Mouse (Mus musculus): ENCODE results near the gene Gm11027. TPM values are rescaled to one million over a fixed set of nuclear protein-coding genes. Genes with fewer than 3 reads are reported as not detected.
"Not testable (repeated sequence)": the region's sequence is repeated elsewhere in the genome, so short reads cannot be mapped to it uniquely, and the experiment has no call there.

The Gm11027 gene
- polyA plus RNA-seq (2012; rRNA removed) = not detected in 2 replicates

DNA sequence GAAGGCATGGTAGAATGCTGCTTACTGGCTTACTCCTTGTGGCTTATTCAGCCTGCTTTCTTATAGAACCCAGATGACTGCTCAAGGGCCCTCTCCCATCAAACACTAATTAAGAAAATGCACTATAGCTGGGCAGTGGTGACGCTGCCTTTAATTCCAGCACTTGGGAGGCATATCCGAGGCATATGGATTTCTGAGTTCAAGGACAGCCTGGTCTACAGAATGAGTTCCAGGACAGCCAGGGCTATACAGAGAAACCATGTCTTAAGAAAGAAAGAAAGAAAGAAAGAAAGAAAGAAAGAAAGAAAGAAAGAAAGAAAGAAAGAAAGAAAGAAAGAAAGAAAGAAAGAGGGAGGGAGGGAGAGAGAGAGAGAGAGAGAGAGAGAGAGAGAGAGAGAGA, at the start of gene Gm11027:
Gene Gm11027 (plus strand): TSS at position 301 of the 400 bp plus-strand sequence.
- not testable (repeated sequence) for H3K36me3 ChIP-seq (ENCODE audit: control insufficient read depth, insufficient read depth, low read length); H3K27me3 ChIP-seq (ENCODE audit: control insufficient read depth, insufficient read depth, low read length); H3K4me1 ChIP-seq (ENCODE audit: control insufficient read depth, insufficient read depth, low read length); H3K27ac ChIP-seq (ENCODE audit: control insufficient read depth, insufficient read depth, low read depth, low read length); H3K4me3 ChIP-seq (ENCODE audit: control insufficient read depth, low read depth, low read length)

DNA sequence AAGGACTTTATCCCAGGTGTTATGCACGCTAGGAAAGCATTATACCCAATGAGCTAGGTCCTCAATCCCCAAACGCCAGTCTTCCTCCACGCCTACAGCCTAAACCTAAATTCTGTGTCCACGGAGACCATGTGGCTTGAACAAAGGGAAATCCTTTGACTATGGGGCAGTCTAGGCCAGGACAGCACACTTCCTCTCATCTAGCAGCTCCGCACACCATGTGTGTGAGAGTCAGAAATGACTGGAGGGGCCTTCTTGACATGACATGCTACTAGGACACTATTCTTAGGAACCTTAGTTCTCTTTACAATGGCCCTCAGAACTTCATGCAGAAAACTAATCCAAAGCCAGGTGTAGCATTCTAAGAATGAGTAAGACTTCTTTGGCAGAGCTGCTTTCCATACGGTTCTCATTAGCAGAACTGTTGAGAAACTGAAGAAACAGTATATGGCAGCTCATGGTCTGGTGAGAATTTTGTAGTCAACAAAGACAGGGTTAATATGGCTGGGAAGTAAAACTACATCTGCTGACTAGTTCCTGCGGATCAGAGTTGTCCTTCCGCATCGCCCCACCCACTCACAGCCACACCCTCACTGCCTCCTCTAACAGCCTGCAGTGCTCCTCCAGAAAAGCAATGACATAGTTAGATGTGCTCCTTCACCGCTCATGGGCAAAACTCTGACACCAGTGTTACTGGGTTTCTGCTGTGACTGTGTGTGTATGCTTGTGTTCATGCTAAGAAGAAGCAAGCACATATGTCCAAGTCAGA, 48.7 kb upstream of the Gm11027 start:
- no peak overlapping the region for H3K4me3 ChIP-seq (ENCODE audit: control insufficient read depth, low read depth, low read length)

DNA sequence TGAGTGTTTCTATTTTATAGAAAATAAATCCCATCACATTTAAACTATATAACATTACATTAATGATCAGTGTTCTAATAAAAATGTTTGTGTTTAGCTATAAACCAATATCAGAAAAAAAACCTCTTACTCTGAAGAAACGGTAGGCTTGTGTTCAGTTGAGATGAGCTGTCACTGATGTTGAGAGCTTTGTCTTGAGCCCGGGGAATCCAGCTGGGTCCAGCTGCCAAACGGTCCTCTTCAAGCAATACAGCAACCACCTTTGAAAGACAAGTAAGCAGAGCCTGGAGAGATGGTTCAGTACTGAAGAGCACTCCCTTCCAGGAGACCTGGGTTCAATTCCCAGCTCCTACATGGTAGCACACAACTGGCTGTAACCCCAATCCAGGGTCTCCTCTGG, 45.7 kb upstream of the Gm11027 start:
- no peak for TF ChIP-seq POLR2A (IDR thresholded peaks at IDR 0.05; ENCODE audit: control insufficient read depth, low read depth, low read length)
- TF ChIP-seq CTCF (IDR thresholded peaks at IDR 0.05; ENCODE audit: control insufficient read depth, insufficient read depth, insufficient replicate concordance, low read depth, low read length) = no peak
- H3K4me3 ChIP-seq (ENCODE audit: control insufficient read depth, low read depth, low read length) = no peak overlapping the region
- H3K27ac ChIP-seq (ENCODE audit: control insufficient read depth, insufficient read depth, low read depth, low read length) = no peak overlapping the region
- peaks cover 2% of the 10 kb centered on the region for H3K36me3 ChIP-seq (ENCODE audit: control insufficient read depth, insufficient read depth, low read length)
- no peaks in the 10 kb centered on the region for H3K27me3 ChIP-seq (ENCODE audit: control insufficient read depth, insufficient read depth, low read length)
- no peaks in the 10 kb centered on the region for H3K4me1 ChIP-seq (ENCODE audit: control insufficient read depth, insufficient read depth, low read length)

More for the DNA sequence above, 48.7 kb upstream of the Gm11027 start:
- Histone ChIP-seq H3K36me3 (ENCODE audit: control insufficient read depth, insufficient read depth, low read length) (peaks cover 2% of the 10 kb centered on the region), H3K27ac (ENCODE audit: control insufficient read depth, insufficient read depth, low read depth, low read length) (no peak overlapping the region), H3K4me1 (ENCODE audit: control insufficient read depth, insufficient read depth, low read length) (no peaks in the 10 kb centered on the region), H3K27me3 (ENCODE audit: control insufficient read depth, insufficient read depth, low read length) (no peaks in the 10 kb centered on the region)
- TF ChIP-seq POLR2A (IDR thresholded peaks at IDR 0.05; ENCODE audit: control insufficient read depth, low read depth, low read length) (no peak), CTCF (IDR thresholded peaks at IDR 0.05; ENCODE audit: control insufficient read depth, insufficient read depth, insufficient replicate concordance, low read depth, low read length) (no peak)

DNA sequence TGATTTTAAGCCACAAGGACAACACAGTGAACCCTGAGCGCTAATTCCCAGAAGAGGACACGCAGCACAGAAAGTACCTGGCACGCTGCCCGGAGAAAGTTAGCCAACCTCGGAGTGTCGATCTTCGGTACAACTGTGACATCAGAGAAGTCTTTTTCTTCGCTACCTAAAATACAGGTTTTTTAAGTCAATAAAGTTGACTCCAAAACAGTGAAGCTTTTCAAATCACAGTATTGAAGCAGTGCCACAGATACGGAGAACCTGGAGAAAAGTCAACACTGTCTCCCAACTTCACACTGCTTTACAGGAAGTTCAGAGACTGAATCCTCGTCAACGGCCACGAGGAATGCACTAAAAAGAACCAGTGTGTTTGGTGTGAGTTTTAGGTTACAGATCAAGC, 43.6 kb upstream of the Gm11027 start:
- Histone ChIP-seq H3K4me3 (ENCODE audit: control insufficient read depth, low read depth, low read length) (no peak overlapping the region), H3K27ac (ENCODE audit: control insufficient read depth, insufficient read depth, low read depth, low read length) (peak overlapping the region; percentile 45; the same call in 1 of the 2 replicates), H3K36me3 (ENCODE audit: control insufficient read depth, insufficient read depth, low read length) (no peaks in the 10 kb centered on the region), H3K27me3 (ENCODE audit: control insufficient read depth, insufficient read depth, low read length) (no peaks in the 10 kb centered on the region), H3K4me1 (ENCODE audit: control insufficient read depth, insufficient read depth, low read length) (no peaks in the 10 kb centered on the region)
- TF ChIP-seq POLR2A (IDR thresholded peaks at IDR 0.05; ENCODE audit: control insufficient read depth, low read depth, low read length) = no peak

DNA sequence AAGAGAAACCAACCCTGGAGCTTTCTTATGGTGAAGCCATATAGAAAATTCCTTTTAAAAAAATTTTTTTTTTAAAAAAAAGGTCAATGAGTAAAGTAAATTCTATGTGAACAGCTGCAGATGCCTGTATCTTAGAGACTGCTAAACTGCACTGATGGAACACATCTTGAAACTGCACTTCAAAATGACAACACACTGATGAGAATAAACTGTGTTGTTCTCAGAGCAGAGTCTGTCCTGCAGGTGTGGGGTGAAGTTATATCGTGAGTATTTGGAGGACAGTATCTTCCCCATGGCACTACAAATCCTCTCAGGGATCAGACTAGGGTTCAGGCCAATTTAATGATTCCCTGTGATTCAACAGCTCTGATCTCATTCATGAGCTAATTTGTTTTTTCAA, 43.1 kb upstream of the Gm11027 start:
- H3K4me3 ChIP-seq (ENCODE audit: control insufficient read depth, low read depth, low read length) = no peak overlapping the region
- no peaks in the 10 kb centered on the region for H3K27me3 ChIP-seq (ENCODE audit: control insufficient read depth, insufficient read depth, low read length)
- no peaks in the 10 kb centered on the region for H3K36me3 ChIP-seq (ENCODE audit: control insufficient read depth, insufficient read depth, low read length)
- no peaks in the 10 kb centered on the region for H3K4me1 ChIP-seq (ENCODE audit: control insufficient read depth, insufficient read depth, low read length)
- peak overlapping the region; percentile 45; the same call in 1 of the 2 replicates for H3K27ac ChIP-seq (ENCODE audit: control insufficient read depth, insufficient read depth, low read depth, low read length)
- no peak for TF ChIP-seq CTCF (IDR thresholded peaks at IDR 0.05; ENCODE audit: control insufficient read depth, insufficient read depth, insufficient replicate concordance, low read depth, low read length)
- TF ChIP-seq POLR2A (IDR thresholded peaks at IDR 0.05; ENCODE audit: control insufficient read depth, low read depth, low read length) = no peak

DNA sequence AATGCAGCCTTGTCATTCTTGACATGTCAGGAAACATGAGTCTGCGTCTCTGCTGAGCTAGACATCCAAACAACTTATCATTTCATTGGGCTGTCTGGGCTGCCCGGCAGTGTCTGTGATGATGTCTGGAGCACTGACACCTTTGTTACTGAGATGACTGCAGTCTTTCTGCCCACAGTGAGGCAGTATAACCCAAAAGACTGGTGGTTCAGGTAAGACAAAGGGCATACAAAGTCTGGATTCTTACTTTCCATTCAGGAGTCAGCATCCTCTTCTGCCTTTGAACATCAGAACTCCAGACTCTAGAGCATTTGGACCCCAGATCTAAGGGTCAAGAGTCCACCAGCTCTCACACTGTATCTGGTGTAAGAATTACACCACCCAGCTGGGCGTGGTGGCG, 39.8 kb upstream of the Gm11027 start:
- Histone ChIP-seq H3K4me1 (ENCODE audit: control insufficient read depth, insufficient read depth, low read length) (no peaks in the 10 kb centered on the region), H3K27ac (ENCODE audit: control insufficient read depth, insufficient read depth, low read depth, low read length) (no peak overlapping the region), H3K27me3 (ENCODE audit: control insufficient read depth, insufficient read depth, low read length) (no peaks in the 10 kb centered on the region), H3K4me3 (ENCODE audit: control insufficient read depth, low read depth, low read length) (no peak overlapping the region), H3K36me3 (ENCODE audit: control insufficient read depth, insufficient read depth, low read length) (no peaks in the 10 kb centered on the region; the same call in 1 of the 2 replicates)
- TF ChIP-seq POLR2A (IDR thresholded peaks at IDR 0.05; ENCODE audit: control insufficient read depth, low read depth, low read length) (no peak), CTCF (IDR thresholded peaks at IDR 0.05; ENCODE audit: control insufficient read depth, insufficient read depth, insufficient replicate concordance, low read depth, low read length) (no peak)

DNA sequence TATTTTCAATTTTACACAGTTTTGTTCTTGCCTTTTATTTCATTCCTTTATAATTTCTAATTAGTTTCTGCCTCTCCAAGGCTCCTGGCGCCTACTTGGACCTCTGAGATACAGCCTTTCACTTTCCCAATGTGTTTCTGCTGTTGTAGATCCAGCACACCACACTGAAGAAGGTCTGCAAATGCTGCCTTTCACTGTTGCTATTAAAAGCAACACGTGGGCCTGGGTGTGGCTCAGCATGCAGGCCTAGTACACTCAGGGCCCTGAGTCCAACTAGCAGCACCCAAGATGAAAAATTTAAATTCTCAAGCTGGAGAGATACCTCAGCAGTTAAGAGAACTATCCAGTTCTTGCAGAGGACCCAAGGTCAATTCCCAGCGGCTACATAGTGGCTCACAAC, 38.5 kb upstream of the Gm11027 start:
- Histone ChIP-seq H3K36me3 (ENCODE audit: control insufficient read depth, insufficient read depth, low read length) (no peaks in the 10 kb centered on the region; the same call in 1 of the 2 replicates), H3K4me1 (ENCODE audit: control insufficient read depth, insufficient read depth, low read length) (no peaks in the 10 kb centered on the region), H3K4me3 (ENCODE audit: control insufficient read depth, low read depth, low read length) (no peak overlapping the region), H3K27me3 (ENCODE audit: control insufficient read depth, insufficient read depth, low read length) (no peaks in the 10 kb centered on the region), H3K27ac (ENCODE audit: control insufficient read depth, insufficient read depth, low read depth, low read length) (no peak overlapping the region)
- TF ChIP-seq CTCF (IDR thresholded peaks at IDR 0.05; ENCODE audit: control insufficient read depth, insufficient read depth, insufficient replicate concordance, low read depth, low read length) (no peak), POLR2A (IDR thresholded peaks at IDR 0.05; ENCODE audit: control insufficient read depth, low read depth, low read length) (no peak)
